Mouse (Mus musculus) heart, postnatal 0 days (tissue): ENCODE results near the gene Ulk3. TPM values are rescaled to one million over a fixed set of nuclear protein-coding genes. Genes with fewer than 3 reads are reported as not detected.
A peak's percentile ranks its signal among the peaks of the same experiment; 100 is the strongest.

ENCODE experiments used
- ATAC-seq: fragments of 200-750 bp; cut with Nextera tagmentation; 2 replicates; pipeline ENCODE4 v1.8.0; 2017; ENCODE audit warnings: low read depth, moderate number of reproducible peaks, moderate library complexity; ENCODE audit not compliant: insufficient read depth
- DNase-seq: peaks from one replicate; pipeline ENCODE4 v3.0.0-alpha.2; 2016; ENCODE audit warnings: low spot score
- H3K27ac ChIP-seq: fragments of 300-500 bp; sonication (generic); 2 replicates; pipeline ENCODE4 v1.5.1; 2014; ENCODE audit warnings: low read depth, mild to moderate bottlenecking
- H3K27me3 ChIP-seq: fragments of 300-500 bp; sonication (generic); 2 replicates; pipeline ENCODE4 v1.6.1; 2014; ENCODE audit warnings: low read length, mixed read lengths; ENCODE audit not compliant: control insufficient read depth, insufficient read depth
- H3K36me3 ChIP-seq: fragments of 300-500 bp; sonication (generic); replicated peaks from 2 replicates; pipeline ENCODE4 v1.6.1; 2014; ENCODE audit warnings: low read length, mixed read lengths; ENCODE audit not compliant: control insufficient read depth, insufficient read depth
- H3K4me1 ChIP-seq: fragments of 300-500 bp; sonication (generic); 2 replicates; pipeline ENCODE4 v1.6.1; 2014; ENCODE audit warnings: antibody characterized with exemption; ENCODE audit not compliant: control insufficient read depth, insufficient read depth
- H3K4me2 ChIP-seq: fragments of 300-500 bp; sonication (generic); 2 replicates; pipeline ENCODE4 v1.6.1; 2014; ENCODE audit warnings: low read depth, mild to moderate bottlenecking, low read length, moderate library complexity
- H3K4me3 ChIP-seq: fragments of 300-500 bp; sonication (generic); 2 replicates; pipeline ENCODE4 v1.5.1; 2014; ENCODE audit warnings: low read depth, low read length
- H3K9ac ChIP-seq: fragments of 300-500 bp; sonication (generic); replicated peaks from 2 replicates; pipeline ENCODE4 v1.6.1; 2014; ENCODE audit warnings: low read depth, low read length, mixed read lengths
- H3K9me3 ChIP-seq: fragments of 300-500 bp; sonication (generic); replicated peaks from 2 replicates; pipeline ENCODE4 v1.6.1; 2016; ENCODE audit warnings: low read length; ENCODE audit not compliant: control insufficient read depth
- CTCF ChIP-seq: IDR thresholded peaks from 2 replicates; pipeline ENCODE4 v1.5.1; 2016; ENCODE audit warnings: antibody characterized with exemption, control low read depth, low read depth
- EP300 ChIP-seq: IDR thresholded peaks from 2 replicates; pipeline ENCODE4 v1.6.1; 2016; ENCODE audit warnings: antibody characterized with exemption, low read depth
- WGBS: fragments of 180-500 bp; shearing (Covaris S2); extraction: QIAGEN DNeasy Blood & Tissue Kit; methylation state at CpG from one replicate; pipeline ENCODE4 v1.1.7; 2014; 5-methylcytosine and 5-hydroxymethylcytosine counted together
- polyA plus RNA-seq: library from polyadenylated mRNA; unstranded; fragments of >200 nt; fragmentation: Nextera tagmentation; extraction: Ambion mirVana; gene quantifications from 2 replicates; pipeline ENCODE4 v1.2.1, GENCODE M21; 2015
- total RNA-seq: library from RNA; depleted of rRNA; stranded (reverse); fragments of >200 nt; gene quantifications from 2 replicates; pipeline ENCODE4 v1.2.3, GENCODE M21; 2014; ENCODE audit warnings: low replicate concordance; rRNA removed

The Ulk3 gene
- total and polyA plus RNA-seq, 2 experiments from 2014 or later, result 8.0 to 189 TPM

DNA sequence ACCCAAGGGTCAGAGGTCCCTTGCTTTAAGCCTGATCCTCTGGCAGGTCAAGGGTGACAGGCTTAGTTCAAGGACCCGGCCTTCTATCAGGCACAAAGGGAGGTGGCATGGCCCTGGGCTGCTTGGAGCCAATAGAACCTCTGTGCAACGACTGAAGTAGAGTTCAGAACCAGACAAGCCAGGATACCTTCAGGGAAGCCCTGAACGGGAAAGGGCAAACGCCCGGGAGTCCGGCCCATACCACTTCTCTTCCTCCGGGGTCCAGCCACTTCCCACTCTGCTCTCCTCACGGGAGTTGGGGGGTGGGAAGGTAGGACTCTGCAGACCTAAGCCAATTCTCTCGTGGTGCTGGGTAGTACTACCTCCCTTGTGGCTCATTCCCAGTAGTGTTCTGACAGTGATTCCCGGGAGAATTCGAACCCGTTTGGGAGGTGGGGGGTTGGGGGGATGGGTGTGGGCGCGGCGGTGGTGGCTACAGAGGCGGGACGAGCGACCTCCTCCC, 55.2 kb downstream of the Ulk3 start:
- ATAC-seq (no peak), DNase-seq (no peak)
- Histone ChIP-seq H3K27ac (peak overlapping the region; percentile 96), H3K9me3 (no peaks in the 10 kb centered on the region), H3K36me3 (no peaks in the 10 kb centered on the region), H3K4me1 (peaks cover 43% of the 10 kb centered on the region), H3K27me3 (no peaks in the 10 kb centered on the region), H3K4me2 (peak overlapping the region; percentile 90), H3K9ac (peak overlapping the region; percentile 95), H3K4me3 (peak overlapping the region; percentile 90)
- TF ChIP-seq EP300 (no peak), CTCF (no peak)
- WGBS, result under 1% methylated on average over 18 of the region's 18 CpGs

DNA sequence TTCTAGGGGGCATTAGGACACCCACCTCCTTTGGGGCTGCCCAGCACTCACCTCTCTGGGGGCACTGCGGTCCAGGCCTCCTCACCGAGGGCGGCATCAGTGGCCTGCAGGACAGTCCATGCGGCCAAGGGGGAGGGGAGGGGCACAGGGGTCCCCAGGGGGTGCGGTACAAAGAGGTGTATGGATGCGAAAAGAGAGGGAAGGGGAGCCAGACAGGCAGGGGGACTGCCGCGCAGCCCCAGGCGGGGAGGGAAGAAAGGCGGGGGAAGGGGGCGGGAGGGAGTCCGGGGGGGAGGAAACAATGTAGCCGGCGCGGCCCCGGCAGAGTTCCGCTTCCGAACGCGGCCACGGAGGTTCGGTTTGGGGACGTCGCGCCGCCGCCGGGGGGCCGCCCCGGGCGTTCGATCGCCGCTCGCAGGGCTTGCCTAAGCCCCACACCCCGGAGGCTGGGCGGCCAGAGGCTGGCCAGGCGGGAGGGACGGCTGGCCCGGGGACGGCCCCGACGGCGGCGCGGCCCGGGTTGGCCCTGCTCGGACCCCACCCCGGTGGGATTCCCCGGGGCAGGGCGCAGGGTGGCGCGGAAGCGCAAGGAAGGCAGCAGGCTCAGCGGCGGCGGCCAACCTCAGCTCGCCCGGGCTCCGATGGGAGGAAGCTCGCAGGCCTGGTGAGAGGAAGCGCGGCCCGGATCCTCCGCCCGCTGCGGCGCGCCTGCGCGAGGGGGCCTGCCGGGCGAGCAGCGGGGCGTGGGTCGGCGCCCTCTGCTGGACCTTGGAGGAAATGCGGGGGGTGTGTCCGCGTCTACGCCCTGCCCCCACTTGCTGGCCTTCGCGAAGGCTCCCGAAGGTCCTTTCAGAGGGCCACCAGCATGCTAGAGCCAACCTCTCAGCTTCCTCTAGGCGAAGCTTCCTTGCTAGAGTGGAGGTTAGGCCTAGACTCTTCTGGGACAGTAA, 56.0 kb downstream of the Ulk3 start:
- H3K27me3 ChIP-seq, result no peaks in the 10 kb centered on the region
- TF ChIP-seq CTCF, result peak; percentile 74
- no peak for TF ChIP-seq EP300
- H3K9me3 ChIP-seq, result no peaks in the 10 kb centered on the region
- DNase-seq (peak; percentile 89), ATAC-seq (peak; percentile 90)
- no peaks in the 10 kb centered on the region for H3K36me3 ChIP-seq
- under 1% methylated on average over 58 of the region's 85 CpGs for WGBS
- peak overlapping the region; percentile 90 for H3K4me3 ChIP-seq
- H3K27ac ChIP-seq, result peak overlapping the region; percentile 96
- peak overlapping the region; percentile 90 for H3K4me2 ChIP-seq
- H3K9ac ChIP-seq, result peak overlapping the region; percentile 95
- H3K4me1 ChIP-seq, result peaks cover 36% of the 10 kb centered on the region

Other genes with a start within 250 kb of the Ulk3 start
- gene Ppcdc, start 149.3 kb upstream of the Ulk3 start, total RNA-seq, result 14.0 and 14.1 TPM in 2 replicates
- 14.1 and 14.3 TPM in 2 replicates for gene Ppcdc, start 149.3 kb upstream of the Ulk3 start, polyA plus RNA-seq
- 16.1 and 19.6 TPM in 2 replicates for gene Scamp5, start 121.4 kb upstream of the Ulk3 start, total RNA-seq
- 7.0 TPM in 2 replicates for gene Scamp5, start 121.4 kb upstream of the Ulk3 start, polyA plus RNA-seq
- gene Rpp25, start 85.4 kb upstream of the Ulk3 start, total RNA-seq, result 13.8 and 21.3 TPM in 2 replicates
- gene Rpp25, start 85.4 kb upstream of the Ulk3 start, polyA plus RNA-seq, result 11.3 and 15.0 TPM in 2 replicates
- 1,146 and 1,154 TPM in 2 replicates for gene Cox5a, start 68.2 kb upstream of the Ulk3 start, total RNA-seq
- gene Cox5a, start 68.2 kb upstream of the Ulk3 start, polyA plus RNA-seq, result 4,139 and 4,337 TPM in 2 replicates
- 4.5 and 9.2 TPM in 2 replicates for gene Fam219b, start 51.9 kb upstream of the Ulk3 start, total RNA-seq
- gene Fam219b, start 51.9 kb upstream of the Ulk3 start, polyA plus RNA-seq, result 8.0 and 8.8 TPM in 2 replicates
- gene Mpi, start 36.7 kb upstream of the Ulk3 start, total RNA-seq, result 130 TPM in 2 replicates
- gene Mpi, start 36.7 kb upstream of the Ulk3 start, polyA plus RNA-seq, result 97.7 and 99.1 TPM in 2 replicates
- gene Scamp2, start 28.5 kb upstream of the Ulk3 start, total RNA-seq, result 42.1 and 91.7 TPM in 2 replicates
- gene Scamp2, start 28.5 kb upstream of the Ulk3 start, polyA plus RNA-seq, result 45.9 and 46.5 TPM in 2 replicates
- not detected in 2 replicates for gene Cplx3, start 16.8 kb downstream of the Ulk3 start, total RNA-seq
- gene Cplx3, start 16.8 kb downstream of the Ulk3 start, polyA plus RNA-seq, result 0.07 TPM in 1 of 2 replicates, not detected in the other
- gene Lman1l, start 31.3 kb downstream of the Ulk3 start, total RNA-seq, result 0.15 TPM in 1 of 2 replicates, not detected in the other
- not detected in 2 replicates for gene Lman1l, start 31.3 kb downstream of the Ulk3 start, polyA plus RNA-seq
- 44.6 and 54.2 TPM in 2 replicates for gene Csk, start 64.2 kb downstream of the Ulk3 start, total RNA-seq
- gene Csk, start 64.2 kb downstream of the Ulk3 start, polyA plus RNA-seq, result 10.8 and 13.9 TPM in 2 replicates
- not detected in 2 replicates for gene Cyp1a2, start 94.3 kb downstream of the Ulk3 start, total RNA-seq
- gene Cyp1a2, start 94.3 kb downstream of the Ulk3 start, polyA plus RNA-seq, result not detected in 2 replicates
- not detected in 2 replicates for gene Cyp1a1, start 98.5 kb downstream of the Ulk3 start, total RNA-seq
- gene Cyp1a1, start 98.5 kb downstream of the Ulk3 start, polyA plus RNA-seq, result 0.05 TPM in 1 of 2 replicates, not detected in the other
- 3.7 and 4.8 TPM in 2 replicates for gene Edc3, start 119.1 kb downstream of the Ulk3 start, total RNA-seq
- 9.5 and 10.6 TPM in 2 replicates for gene Edc3, start 119.1 kb downstream of the Ulk3 start, polyA plus RNA-seq
- gene Clk3, start 176.4 kb downstream of the Ulk3 start, total RNA-seq, result 27.5 and 40.8 TPM in 2 replicates
- 31.9 and 34.8 TPM in 2 replicates for gene Clk3, start 176.4 kb downstream of the Ulk3 start, polyA plus RNA-seq
- gene Arid3b, start 247.3 kb downstream of the Ulk3 start, total RNA-seq, result 7.3 and 11.1 TPM in 2 replicates
- 4.4 and 5.2 TPM in 2 replicates for gene Arid3b, start 247.3 kb downstream of the Ulk3 start, polyA plus RNA-seq